Mouse (Mus musculus): ENCODE measurements around the gene 4931429L15Rik. TPM values are rescaled to one million over a fixed set of nuclear protein-coding genes. Genes with fewer than 3 reads are reported as not detected.
A peak's percentile ranks its signal among the peaks of the same experiment; 100 is the strongest.

Gene 4931429L15Rik
- total RNA-seq, 1 experiment from 2014 or later: not detected

DNA sequence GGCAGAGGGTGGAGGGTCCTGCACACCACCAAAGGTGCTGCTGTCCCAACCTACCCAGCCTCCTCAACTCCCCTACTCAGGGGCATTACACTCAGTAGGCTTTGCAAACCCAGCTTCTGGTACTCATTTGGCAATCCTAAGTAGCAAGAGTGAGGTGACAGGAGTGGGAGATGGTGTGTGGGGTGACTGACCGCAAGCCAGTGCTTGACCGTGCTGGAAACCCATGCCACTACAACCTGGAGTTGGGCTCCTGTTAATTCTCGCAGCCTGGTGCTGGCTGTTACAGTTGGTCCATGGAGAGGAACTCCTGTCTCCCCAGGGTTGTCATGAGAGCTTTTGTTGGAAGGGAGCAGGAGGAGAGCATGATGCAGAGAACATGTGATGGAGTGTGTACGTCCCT lies 49.0 kb downstream of the 4931429L15Rik start:
- ATAC-seq (ENCODE audit: extremely low read depth, insufficient number of reproducible peaks, low FRiP score, poor library complexity, severe bottlenecking): no peak

DNA sequence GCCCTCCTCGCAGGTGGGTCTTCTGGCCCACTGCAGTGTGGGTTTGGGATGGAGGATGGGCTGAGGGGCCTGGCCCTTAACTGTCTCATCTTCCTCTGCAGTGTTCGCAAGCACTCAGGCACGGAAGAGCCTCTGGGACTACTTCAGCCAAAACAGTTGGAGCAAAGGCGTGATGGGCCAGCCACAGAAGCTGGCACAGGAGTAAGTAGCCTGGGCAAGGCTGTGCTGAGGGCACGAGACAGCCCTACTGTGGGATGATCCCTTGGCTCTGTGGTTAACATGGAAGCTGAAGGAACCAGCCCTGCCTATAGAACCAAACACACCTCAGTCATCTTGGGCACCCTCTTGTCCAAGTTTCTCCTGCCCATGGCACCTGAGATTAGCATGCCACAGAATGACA lies 50.7 kb downstream of the 4931429L15Rik start:
- no peak for ATAC-seq (ENCODE audit: extremely low read depth, insufficient number of reproducible peaks, low FRiP score, poor library complexity, severe bottlenecking)

DNA sequence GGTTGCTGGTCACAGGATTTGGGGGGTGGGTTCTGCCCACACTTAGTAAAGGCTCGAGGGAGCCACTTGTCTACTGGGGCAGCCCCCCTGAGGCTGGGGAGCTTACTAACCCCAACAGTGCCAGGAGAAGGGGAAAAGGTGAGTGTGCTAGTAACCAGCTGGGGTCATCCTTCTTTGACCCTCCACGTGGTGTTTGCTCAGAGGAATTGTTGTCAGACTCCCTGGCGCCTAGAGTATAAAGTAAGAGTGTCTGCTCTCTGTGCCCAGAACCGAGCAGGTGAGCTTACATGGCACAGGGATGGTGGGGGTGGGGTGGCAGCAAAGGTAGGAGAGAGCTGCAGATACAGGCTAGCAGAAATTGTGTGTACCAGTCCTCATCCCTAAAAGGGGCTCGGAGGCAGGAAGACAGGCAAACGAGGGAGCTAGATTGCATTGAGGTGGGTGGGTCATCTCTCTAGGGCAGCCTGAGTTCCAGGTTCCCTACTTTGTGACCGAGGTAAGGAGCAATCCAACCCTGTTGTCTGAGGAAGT lies 51.4 kb downstream of the 4931429L15Rik start, which contains the start of gene Apoa5:
Gene Apoa5, plus strand, starts transcription at position 291 of the 531 bp plus-strand sequence.
- ATAC-seq (ENCODE audit: extremely low read depth, insufficient number of reproducible peaks, low FRiP score, poor library complexity, severe bottlenecking): no peak

DNA sequence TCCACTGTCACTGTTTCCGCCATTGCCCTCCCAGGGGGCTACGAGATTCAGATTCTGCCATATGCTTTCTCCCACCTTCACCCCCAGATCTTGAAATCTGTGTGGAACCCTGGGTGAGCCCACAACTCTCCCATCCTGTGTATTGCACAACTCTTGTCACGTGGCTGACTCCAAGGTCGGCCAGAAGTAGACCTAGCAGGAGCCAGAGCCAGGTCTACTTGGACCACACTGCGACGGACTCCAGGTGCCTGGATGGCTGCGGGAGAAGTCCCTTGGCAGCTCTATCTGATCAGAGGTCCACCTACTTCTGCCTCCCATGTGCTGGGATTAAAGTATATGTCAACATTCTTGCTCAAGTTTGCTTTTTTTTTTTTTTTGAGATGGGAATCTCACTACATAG lies 58.7 kb downstream of the 4931429L15Rik start:
- no peak for ATAC-seq (ENCODE audit: extremely low read depth, insufficient number of reproducible peaks, low FRiP score, poor library complexity, severe bottlenecking)

DNA sequence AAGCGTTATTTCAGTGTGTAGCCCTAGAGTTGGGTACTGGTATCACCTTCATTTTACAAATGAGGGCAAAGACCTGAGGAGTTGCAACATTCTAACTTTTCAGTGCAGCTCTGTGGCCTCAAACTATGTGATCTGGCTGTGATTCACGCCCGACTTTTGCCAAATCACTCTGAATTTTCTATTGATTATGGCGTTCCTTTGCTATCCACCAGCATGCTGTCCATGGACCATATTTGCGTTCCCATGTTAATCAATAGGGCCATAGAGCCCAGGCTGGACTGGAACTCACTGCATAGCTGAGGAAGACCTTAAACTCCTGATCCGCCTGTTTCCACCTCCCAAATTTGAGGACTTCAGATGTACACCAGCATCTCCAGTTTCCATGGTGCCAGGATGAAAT lies 60.7 kb downstream of the 4931429L15Rik start:
- no peak for ATAC-seq (ENCODE audit: extremely low read depth, insufficient number of reproducible peaks, low FRiP score, poor library complexity, severe bottlenecking)

DNA sequence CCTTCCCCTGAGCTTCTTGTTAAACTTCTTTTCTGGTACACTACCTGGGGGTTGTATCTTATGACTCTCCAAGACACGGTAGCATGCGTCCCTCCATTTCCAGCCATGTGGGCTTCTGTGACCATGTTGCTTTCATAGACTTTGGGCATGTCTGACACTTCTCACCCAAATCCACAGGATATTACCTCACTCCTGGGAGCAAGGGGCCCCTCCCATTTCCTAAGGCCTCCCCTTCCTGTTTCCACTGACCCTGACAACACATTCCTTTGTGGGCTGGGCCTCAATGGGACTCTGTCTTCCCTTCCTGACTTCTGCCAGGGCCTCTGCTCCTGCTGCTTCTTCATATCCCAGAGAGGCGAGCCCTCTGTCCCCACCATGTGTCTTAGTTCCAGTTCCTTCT lies 62.2 kb downstream of the 4931429L15Rik start:
- no peak for ATAC-seq (ENCODE audit: extremely low read depth, insufficient number of reproducible peaks, low FRiP score, poor library complexity, severe bottlenecking)

DNA sequence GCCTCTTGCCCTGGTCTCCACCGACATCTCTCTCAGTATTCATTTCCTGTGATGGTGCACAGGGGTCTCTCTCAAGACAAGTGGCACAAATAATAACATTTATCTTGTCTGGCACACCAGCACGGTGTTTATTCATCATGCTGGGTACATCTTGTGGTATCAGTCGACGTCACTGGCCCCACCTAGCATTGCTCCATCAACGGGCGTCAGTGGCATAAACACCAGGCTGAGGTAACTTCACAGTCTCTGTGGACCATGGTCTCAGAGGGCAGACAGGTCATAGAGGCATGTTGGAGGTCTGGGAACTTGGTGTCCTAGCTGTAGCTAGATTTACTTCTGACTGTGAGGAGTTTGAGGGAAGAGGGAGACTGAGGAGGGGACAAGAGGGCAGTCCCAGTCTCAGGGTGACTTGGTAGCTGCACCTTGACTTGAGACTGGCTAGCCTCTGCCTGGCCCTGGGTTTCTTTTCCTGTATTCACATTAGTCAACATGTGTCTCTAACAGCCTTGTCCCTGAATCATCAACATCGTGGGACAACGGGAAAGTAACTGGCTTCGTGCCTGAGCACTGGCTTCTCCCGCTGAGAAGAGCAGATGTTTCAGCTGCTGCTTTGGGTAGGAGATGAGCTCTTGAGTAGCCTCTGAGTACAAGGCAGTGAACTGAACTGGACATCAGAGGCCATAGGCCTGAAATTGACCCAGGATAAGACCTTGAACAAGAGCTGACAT lies 63.0 kb downstream of the 4931429L15Rik start:
- ATAC-seq (ENCODE audit: extremely low read depth, insufficient number of reproducible peaks, low FRiP score, poor library complexity, severe bottlenecking): peak; percentile 52; the same call in 1 of the 2 replicates

DNA sequence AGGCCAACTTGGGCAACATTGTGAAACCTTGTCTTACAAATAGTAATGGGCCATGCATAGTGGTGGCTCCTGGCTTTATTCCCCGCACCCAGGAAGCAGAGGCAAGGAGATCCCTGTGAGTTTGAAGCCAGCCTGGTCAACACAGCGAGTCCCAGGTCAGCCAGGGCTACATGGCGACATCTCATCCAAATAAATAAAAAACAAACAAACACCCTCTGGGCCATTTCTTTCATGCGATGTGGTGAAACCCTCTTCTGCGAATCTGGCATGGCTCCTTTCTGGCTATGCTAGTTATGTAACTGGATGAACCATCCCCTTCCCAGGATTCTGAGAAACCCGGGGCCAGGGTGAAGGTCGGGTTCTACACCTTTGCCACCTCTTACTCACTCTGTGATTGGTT lies 63.6 kb downstream of the 4931429L15Rik start:
- ATAC-seq (ENCODE audit: extremely low read depth, insufficient number of reproducible peaks, low FRiP score, poor library complexity, severe bottlenecking): no peak

Other genes starting within 250 kb of the 4931429L15Rik start
- 0.70 TPM in 1 of 2 replicates, not detected in the other for gene Apoa1, start 91.4 kb downstream of the 4931429L15Rik start, total RNA-seq (2017)
- not detected in 2 replicates for gene Apoc3, start 84.3 kb downstream of the 4931429L15Rik start, total RNA-seq (2017)
- not detected in 2 replicates for gene Apoa4, start 79.3 kb downstream of the 4931429L15Rik start, total RNA-seq (2017)
- gene Apoa5, start 51.4 kb downstream of the 4931429L15Rik start, total RNA-seq (2017): not detected in 2 replicates
- 37.8 and 49.3 TPM in 2 replicates for gene Zpr1, start 46.9 kb downstream of the 4931429L15Rik start, total RNA-seq (2017)
- 20.0 and 28.2 TPM in 2 replicates for gene Bud13, start 37.0 kb downstream of the 4931429L15Rik start, total RNA-seq (2017)

Data from neutrophil, adult 5-6 weeks (primary cell).